Mouse (Mus musculus): ENCODE measurements around the gene Cd22.

DNA sequence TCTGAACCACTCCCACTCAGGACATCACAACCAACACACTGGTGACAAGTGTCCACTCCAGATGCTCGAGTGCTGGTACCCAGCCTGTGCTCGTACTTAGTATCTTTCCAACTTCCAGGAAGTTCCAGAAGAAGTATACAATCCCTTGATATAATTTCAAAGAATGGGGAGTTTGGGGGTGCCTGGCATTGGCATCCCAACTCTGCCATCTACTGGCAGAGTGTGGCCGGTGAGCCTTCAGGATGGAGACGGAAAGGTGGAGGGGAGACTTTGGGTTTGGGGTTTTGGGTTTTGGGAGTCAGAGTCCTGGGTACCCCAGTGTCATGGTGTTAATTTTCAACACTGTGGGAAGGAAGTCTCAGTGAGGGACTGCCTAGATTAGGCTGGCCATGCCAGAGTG, 23.9 kb upstream of the Cd22 start:
- no peak for TF ChIP-seq MAX (IDR thresholded peaks at IDR 0.05)
- no peak for TF ChIP-seq CTCF (IDR thresholded peaks at IDR 0.05; ENCODE audit: control insufficient read depth, insufficient read depth, insufficient read length)

All from C2C12 (cell line).